Mouse (Mus musculus): ENCODE data around the gene Zscan12.

- TF ChIP-seq CTCF (IDR thresholded peaks at IDR 0.05; ENCODE audit: insufficient read depth, low read depth, low read length) (no peak), POLR2A (IDR thresholded peaks at IDR 0.05; ENCODE audit: insufficient read depth, low read depth, low read length) (no peak)
Observed at GRCm38 (mm10) chr13:21418865-21419264, 56.2 kb downstream of the Zscan12 start.

All from olfactory bulb, adult 2 months (tissue).